Mouse (Mus musculus): Measurements from ENCODE around the gene Map1a. TPM values are rescaled to one million over a fixed set of nuclear protein-coding genes. Genes with fewer than 3 reads are reported as not detected.

Gene Map1a
- polyA plus RNA-seq (2012; ENCODE audit: low replicate concordance) = 2.3 and 2.7 TPM in 2 replicates

DNA sequence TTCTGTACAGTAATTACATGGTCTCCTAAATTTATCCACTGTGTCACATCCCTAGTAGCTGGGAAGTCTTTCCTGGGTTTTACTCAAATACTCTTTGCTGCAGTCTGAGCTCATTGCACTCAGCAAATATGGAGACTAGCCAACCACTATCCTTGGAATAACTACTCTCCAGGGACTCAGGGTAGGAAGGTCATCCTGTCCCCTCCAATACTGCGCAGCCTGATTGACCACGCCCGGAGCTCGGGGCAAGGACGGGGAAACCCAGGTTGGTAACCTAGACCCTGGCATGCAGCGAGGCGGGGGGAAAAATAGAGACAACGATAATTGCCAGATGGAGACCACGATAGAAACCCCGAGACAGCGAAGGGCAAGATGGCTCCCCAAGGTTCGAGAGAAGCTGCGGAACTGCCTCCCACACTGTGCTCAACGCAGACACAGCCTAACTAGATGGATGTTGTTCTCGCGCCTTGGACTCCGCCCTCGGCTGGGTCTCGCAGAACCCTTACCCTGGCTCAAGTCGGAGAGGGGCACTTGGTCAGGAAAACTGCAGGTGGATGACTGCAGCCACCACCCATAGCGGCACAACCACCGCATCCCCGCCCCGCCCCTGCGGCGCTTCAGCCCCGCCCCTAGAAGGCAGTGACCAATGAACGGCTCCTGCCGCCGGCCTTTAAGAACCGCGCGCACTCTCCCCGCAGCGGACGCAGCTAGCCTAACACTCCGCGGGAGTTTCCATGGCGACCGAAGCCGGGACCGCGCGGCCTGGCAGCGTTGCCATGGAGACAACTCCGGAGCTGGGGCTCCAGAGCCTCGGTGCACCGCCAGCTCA lies at the start of gene Map1a:
Gene Map1a (plus strand): TSS at position 700 of the 829 bp plus-strand sequence.

DNA sequence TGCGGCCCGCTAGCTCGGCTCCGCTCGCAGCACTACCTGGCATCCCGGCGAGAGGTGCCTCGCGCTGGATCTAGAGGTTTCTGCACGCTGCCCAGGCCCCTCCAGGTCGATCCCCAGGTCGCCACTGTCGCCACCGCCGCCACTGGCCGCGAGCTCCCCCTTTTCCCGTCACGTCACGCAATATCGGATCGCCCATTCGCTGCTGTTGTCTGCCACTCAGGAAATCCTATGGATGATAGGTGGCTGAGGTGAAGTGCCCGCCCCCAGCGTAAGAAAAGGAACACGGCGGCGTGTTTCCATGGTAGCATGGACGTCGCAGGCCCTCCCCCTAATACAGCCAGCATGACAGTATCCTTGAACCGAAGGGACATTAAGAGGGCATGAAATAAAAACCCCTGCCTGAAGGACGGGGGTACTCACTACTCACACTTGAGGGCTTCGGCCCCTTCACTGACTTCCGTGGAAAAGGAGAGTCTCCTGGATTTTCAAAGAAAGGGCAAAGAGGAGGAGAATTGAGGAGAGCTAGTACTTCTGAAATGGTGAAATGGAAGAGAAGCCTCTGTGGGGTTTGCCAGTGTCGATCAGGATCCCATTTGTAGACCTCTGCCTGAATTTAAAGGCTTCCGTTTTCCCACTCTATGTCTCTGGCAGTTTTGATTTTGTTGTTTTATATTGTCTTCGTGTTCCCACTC lies 18.0 kb upstream of the Map1a start, which contains the start of gene Trp53bp1:
Gene Trp53bp1 (minus strand): TSS at position 172 of the 692 bp plus-strand sequence.

GRCm38 (mm10) chr2:121354820-121355592 lies 65.6 kb downstream of the Map1a start, which contains the start of gene Ppip5k1:
TSS of gene Ppip5k1 (minus strand) at chr2:121355396.

GRCm38 (mm10) chr2:121357494-121357893 lies 68.1 kb downstream of the Map1a start, which contains the start of gene Ckmt1:
TSS of gene Ckmt1 (plus strand) at chr2:121357714.

Other genes with a start within 250 kb of the Map1a start
- gene Tgm5, start 203.8 kb upstream of the Map1a start, polyA plus RNA-seq (2012; ENCODE audit: low replicate concordance) = not detected in 2 replicates
- not detected in 2 replicates for gene Tgm7, start 179.8 kb upstream of the Map1a start, polyA plus RNA-seq (2012; ENCODE audit: low replicate concordance)
- gene Adal, start 149.2 kb upstream of the Map1a start, polyA plus RNA-seq (2012; ENCODE audit: low replicate concordance) = 2.4 and 3.2 TPM in 2 replicates
- 11.7 and 13.5 TPM in 2 replicates for gene Lcmt2, start 148.9 kb upstream of the Map1a start, polyA plus RNA-seq (2012; ENCODE audit: low replicate concordance)
- 4.2 and 28.8 TPM in 2 replicates for gene Tubgcp4, start 118.9 kb upstream of the Map1a start, polyA plus RNA-seq (2012; ENCODE audit: low replicate concordance)
- gene Zscan29, start 118.5 kb upstream of the Map1a start, polyA plus RNA-seq (2012; ENCODE audit: low replicate concordance) = 12.7 and 13.2 TPM in 2 replicates
- 7.3 and 7.4 TPM in 2 replicates for gene Trp53bp1, start 18.2 kb upstream of the Map1a start, polyA plus RNA-seq (2012; ENCODE audit: low replicate concordance)
- 5.3 and 6.3 TPM in 2 replicates for gene Ppip5k1, start 65.8 kb downstream of the Map1a start, polyA plus RNA-seq (2012; ENCODE audit: low replicate concordance)
- not detected in 2 replicates for gene Ckmt1, start 68.1 kb downstream of the Map1a start, polyA plus RNA-seq (2012; ENCODE audit: low replicate concordance)
- gene Strc, start 97.6 kb downstream of the Map1a start, polyA plus RNA-seq (2012; ENCODE audit: low replicate concordance) = not detected in 2 replicates
- 1,200 and 1,371 TPM in 2 replicates for gene Pdia3, start 124.2 kb downstream of the Map1a start, polyA plus RNA-seq (2012; ENCODE audit: low replicate concordance)
- gene Catsper2, start 124.2 kb downstream of the Map1a start, polyA plus RNA-seq (2012; ENCODE audit: low replicate concordance) = 0.23 and 0.27 TPM in 2 replicates
- gene Ell3, start 154.7 kb downstream of the Map1a start, polyA plus RNA-seq (2012; ENCODE audit: low replicate concordance) = 0.35 and 2.2 TPM in 2 replicates
- 84.7 and 137 TPM in 2 replicates for gene Serf2, start 159.6 kb downstream of the Map1a start, polyA plus RNA-seq (2012; ENCODE audit: low replicate concordance)
- gene Hypk, start 163.7 kb downstream of the Map1a start, polyA plus RNA-seq (2012; ENCODE audit: low replicate concordance) = 6.8 and 26.9 TPM in 2 replicates
- 0.08 TPM in 1 of 2 replicates, not detected in the other for gene Serinc4, start 167.2 kb downstream of the Map1a start, polyA plus RNA-seq (2012; ENCODE audit: low replicate concordance)
- gene Mfap1b, start 184.5 kb downstream of the Map1a start, polyA plus RNA-seq (2012; ENCODE audit: low replicate concordance) = 0.90 and 2.2 TPM in 2 replicates
- gene Mfap1a, start 217.1 kb downstream of the Map1a start, polyA plus RNA-seq (2012; ENCODE audit: low replicate concordance) = 0.27 and 3.3 TPM in 2 replicates
- gene Wdr76, start 217.1 kb downstream of the Map1a start, polyA plus RNA-seq (2012; ENCODE audit: low replicate concordance) = 0.62 and 1.0 TPM in 2 replicates